Mouse (Mus musculus) erythroblast, embryonic 14.5 days (primary cell): ENCODE measurements at regions not wholly inside any gene's neighbourhood (a gene's known extent, or its start where the extent isn't known, plus 50 kb on each side); places are given as distances from the start of the nearest gene placed in this dataset.

ENCODE experiments used
- GATA1 ChIP-seq: IDR thresholded peaks from 2 replicates; pipeline ENCODE4 v1.6.1; 2012; ENCODE audit warnings: low read length, inconsistent platforms, mixed read lengths
- TAL1 ChIP-seq: IDR thresholded peaks from 3 replicates; pipeline ENCODE4 v1.6.1; 2012; ENCODE audit warnings: low read length, inconsistent platforms, mixed read lengths

DNA sequence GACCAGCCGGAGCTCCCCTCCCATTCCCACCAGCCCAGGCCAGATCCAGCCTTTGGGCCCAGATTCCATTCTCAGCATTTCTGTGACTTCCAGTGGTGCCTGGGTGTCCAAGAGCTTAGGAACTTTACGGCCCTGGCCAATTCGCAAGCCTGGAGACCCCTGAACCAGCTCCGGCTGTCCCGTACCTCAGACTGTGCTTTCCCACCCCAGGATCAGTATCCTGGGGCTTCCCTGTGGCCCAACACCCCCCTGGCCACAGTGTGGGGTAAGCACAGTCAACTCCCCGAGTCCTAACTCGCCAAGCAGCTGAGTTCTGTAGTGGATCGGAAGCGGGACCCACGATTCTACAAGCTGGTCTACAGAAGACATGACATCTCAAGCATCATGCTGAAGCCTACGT is 128.5 kb downstream of the Opa1 start:
- TF ChIP-seq GATA1 (no peak), TAL1 (no peak)
